8 mouse cellular contexts compared by ENCODE assay signal in the genomic region with DNA sequence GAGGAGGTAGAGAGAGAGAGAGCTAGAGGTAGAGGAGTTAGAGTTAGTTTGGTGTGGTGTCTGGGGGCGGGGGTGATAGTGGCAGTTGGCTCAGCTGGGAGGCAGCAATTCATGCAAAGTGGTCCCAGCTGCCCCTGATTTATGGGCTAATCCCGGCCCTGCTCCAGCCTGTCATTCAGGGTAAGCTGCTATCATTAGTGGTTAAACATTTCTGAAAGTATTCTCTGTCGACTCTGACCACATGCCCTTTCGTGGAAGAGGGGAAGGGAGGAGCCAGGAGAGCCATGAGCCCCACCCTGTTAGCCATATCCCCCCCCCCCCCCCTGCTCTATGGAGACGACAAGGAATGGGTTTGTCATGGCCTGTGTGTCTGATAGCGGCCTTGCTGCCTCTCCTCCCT.
DNase-seq lines count a peak whose midpoint lies in the region; ATAC-seq and TF ChIP-seq lines count a peak whose summit lies in the region.

No protein-coding gene starts in this region.

- H3K27me3 ChIP-seq in hindbrain, embryonic 13.5 days: no peaks in the 10 kb centered on the region
- no peaks in the 10 kb centered on the region for H3K27me3 ChIP-seq in liver, embryonic 12.5 days (replicated peaks)
- H3K27me3 ChIP-seq in heart, embryonic 12.5 days (replicated peaks): no peaks in the 10 kb centered on the region

- peaks cover 8% of the 10 kb centered on the region for H3K4me1 ChIP-seq in bone marrow, adult 2 months (ENCODE audit: control insufficient read depth, insufficient read depth, low read length)
- peaks cover 19% of the 10 kb centered on the region for H3K4me1 ChIP-seq in hindbrain, embryonic 13.5 days (replicated peaks)
- peaks cover 42% of the 10 kb centered on the region for H3K4me1 ChIP-seq in liver, embryonic 12.5 days
- H3K4me1 ChIP-seq in heart, embryonic 12.5 days (replicated peaks): peaks cover 40% of the 10 kb centered on the region

- ATAC-seq in hindbrain, embryonic 13.5 days (ENCODE audit: low FRiP score): peak; percentile 24; the same call in 1 of the 2 replicates
- ATAC-seq in liver, embryonic 12.5 days: peak; percentile 68
- ATAC-seq in erythroblast, adult 5-6 weeks (replicated peaks; ENCODE audit: low FRiP score, poor library complexity, severe bottlenecking): no peak
- ATAC-seq in heart, embryonic 12.5 days (ENCODE audit: insufficient number of reproducible peaks, low FRiP score): no peak

- TF ChIP-seq POLR2A in bone marrow, adult 2 months (IDR thresholded peaks at IDR 0.05; ENCODE audit: borderline replicate concordance, control insufficient read depth, low read depth, low read length): no peak

- peak; percentile 77 for DNase-seq in 3134 (ENCODE audit: extremely low read depth, insufficient read length, low spot score)
- no peak for DNase-seq in right cerebral cortex, postnatal 10 days (ENCODE audit: low spot score in 2 of 2)
- DNase-seq in urinary bladder, postnatal 10 days (ENCODE audit: low spot score): no peak

- peaks cover 19% of the 10 kb centered on the region for H3K36me3 ChIP-seq in hindbrain, embryonic 13.5 days
- H3K36me3 ChIP-seq in liver, embryonic 12.5 days: peaks cover 22% of the 10 kb centered on the region
- peaks cover 28% of the 10 kb centered on the region for H3K36me3 ChIP-seq in heart, embryonic 12.5 days

- no peaks in the 10 kb centered on the region for H3K9me3 ChIP-seq in hindbrain, embryonic 13.5 days
- no peaks in the 10 kb centered on the region for H3K9me3 ChIP-seq in liver, embryonic 12.5 days (replicated peaks)
- 0 out of 2 replicates have a peak, but pooled peaks cover 4% of the 10 kb centered on the region for H3K9me3 ChIP-seq in heart, embryonic 12.5 days (replicated peaks)

- no peak overlapping the region for H3K4me2 ChIP-seq in hindbrain, embryonic 13.5 days
- H3K4me2 ChIP-seq in liver, embryonic 12.5 days: peak overlapping the region; percentile 36
- H3K4me2 ChIP-seq in heart, embryonic 12.5 days: no peak overlapping the region

- peak overlapping the region; percentile 91 for H3K27ac ChIP-seq in bone marrow, adult 2 months (ENCODE audit: control insufficient read depth, insufficient read depth, low read depth, low read length, poor library complexity)
- peak overlapping the region; percentile 64 for H3K27ac ChIP-seq in hindbrain, embryonic 13.5 days
- H3K27ac ChIP-seq in liver, embryonic 12.5 days: peak overlapping the region; percentile 50; the same call in 1 of the 2 replicates
- no peak overlapping the region for H3K27ac ChIP-seq in heart, embryonic 12.5 days (ENCODE audit: poor library complexity, severe bottlenecking)

- H3K4me3 ChIP-seq in bone marrow, adult 2 months (replicated peaks; ENCODE audit: control insufficient read depth, low read depth, low read length): no peak overlapping the region
- no peak overlapping the region for H3K4me3 ChIP-seq in hindbrain, embryonic 13.5 days
- no peak overlapping the region for H3K4me3 ChIP-seq in liver, embryonic 12.5 days
- no peak overlapping the region for H3K4me3 ChIP-seq in heart, embryonic 12.5 days

- H3K9ac ChIP-seq in hindbrain, embryonic 13.5 days: no peak overlapping the region
- no peak overlapping the region for H3K9ac ChIP-seq in liver, embryonic 12.5 days
- no peak overlapping the region for H3K9ac ChIP-seq in heart, embryonic 12.5 days

- 2% methylated on average over 6 of the region's 6 CpGs for WGBS in bone marrow, adult 2 months
- WGBS in hindbrain, embryonic 13.5 days: 5% methylated on average over 6 of the region's 6 CpGs
- 8% methylated on average over 5 of the region's 6 CpGs for WGBS in liver, embryonic 12.5 days (ENCODE audit: insufficient replicate concordance)
- WGBS in heart, embryonic 12.5 days: 19% methylated on average over 6 of the region's 6 CpGs

- TF ChIP-seq CTCF in bone marrow, adult 2 months (IDR thresholded peaks at IDR 0.05; ENCODE audit: control insufficient read depth, insufficient read depth, low read length): no peak

Comparison
In these comparisons a context has a peak if more than half of its experiments do, and no peak if none do; other contexts are left out.
1. ATAC-seq: peak in hindbrain, embryonic 13.5 days (single experiment) and liver, embryonic 12.5 days (single experiment); none in erythroblast, adult 5-6 weeks (single experiment) and heart, embryonic 12.5 days (single experiment).